Mouse (Mus musculus) liver, adult 2 months (tissue): ENCODE data around the gene Tprgl.

Source experiments
- CTCF ChIP-seq: fragments of 200-500 bp; IDR thresholded peaks from 2 replicates; pipeline ENCODE4 v1.5.1; 2011; ENCODE audit warnings: low read depth, low read length, control low read depth
- POLR2A ChIP-seq: fragments of 200-500 bp; IDR thresholded peaks from 2 replicates; pipeline ENCODE4 v1.6.1; 2011; ENCODE audit warnings: low read length, control low read depth; ENCODE audit not compliant: insufficient read depth; ENCODE audit errors: extremely low read depth

DNA sequence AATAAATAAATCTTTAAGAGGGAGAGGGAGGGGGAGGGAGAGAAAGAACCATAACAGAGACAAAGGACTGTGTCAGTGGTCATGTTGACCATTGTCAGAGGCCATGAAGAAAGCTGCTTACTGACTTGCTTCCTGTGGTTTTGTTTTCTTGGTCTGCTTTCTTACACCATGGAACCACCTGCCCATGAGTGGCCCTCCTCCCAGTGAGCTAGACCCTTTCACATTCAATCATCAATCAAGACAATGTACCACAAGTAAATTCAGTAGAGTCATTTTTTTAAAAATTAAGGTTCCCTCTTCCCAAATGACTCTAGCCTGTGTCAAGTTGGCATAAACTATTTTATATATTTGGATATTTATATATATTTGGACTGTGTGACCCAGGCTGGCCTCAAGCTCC lies 30.5 kb downstream of the Tprgl start:
- TF ChIP-seq POLR2A: no peak
- no peak for TF ChIP-seq CTCF
